ENCODE assay signal across 8 mouse cellular contexts in the genomic region with DNA sequence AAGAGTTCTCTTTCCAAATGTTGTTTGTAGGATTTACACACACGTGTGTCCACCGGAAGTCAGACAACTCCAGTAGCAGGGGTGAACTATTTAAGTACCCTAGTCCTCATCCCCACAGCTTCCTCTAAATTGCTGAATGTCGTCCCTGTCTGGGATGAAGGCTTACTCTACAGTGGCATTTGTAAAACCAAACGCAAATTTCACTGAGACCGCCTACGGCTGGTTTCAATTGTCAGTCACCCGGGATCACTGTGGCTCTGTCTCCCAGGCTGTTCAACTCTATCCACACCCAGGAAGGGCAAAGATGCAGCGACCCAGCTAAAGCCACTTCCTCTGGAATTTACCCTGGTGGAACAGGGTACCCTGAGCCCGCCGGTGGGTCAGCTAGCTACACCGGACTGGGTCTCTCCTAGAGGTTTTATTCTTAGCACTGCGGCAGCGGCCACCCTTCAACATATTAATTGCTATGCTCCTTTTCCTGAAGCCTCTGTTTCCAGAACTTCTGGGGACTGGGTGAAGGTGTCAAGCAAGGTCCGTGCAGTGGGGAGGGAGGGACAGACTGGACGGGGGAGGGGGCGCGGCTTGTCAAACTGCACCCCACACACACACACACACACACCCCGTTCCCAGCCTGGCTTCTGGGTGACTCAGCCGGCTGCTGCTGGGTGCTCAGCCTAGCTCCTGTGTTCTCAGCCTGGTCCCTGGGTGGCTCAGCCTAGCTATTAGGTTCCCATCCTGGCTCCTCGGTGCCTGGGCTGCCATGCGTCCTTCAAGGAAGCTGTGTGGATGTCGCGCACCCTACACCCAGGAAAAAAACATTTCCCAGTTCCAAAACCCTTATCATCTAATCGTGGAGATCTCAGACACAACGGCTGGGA. TPM values are rescaled to one million over a fixed set of nuclear protein-coding genes. Genes with fewer than 3 reads are reported as not detected.
DNase-seq lines count a peak whose midpoint lies in the region; ATAC-seq lines count a peak whose summit lies in the region.

No protein-coding gene starts in this region.

- no peaks in the 10 kb centered on the region for H3K9me3 ChIP-seq in heart, embryonic 12.5 days (replicated peaks)

- DNase-seq in thymus, postnatal 14 days: peak; percentile 27
- DNase-seq in thymus, postnatal 0 days (ENCODE audit: low spot score): no peak
- peak; percentile 56 to 57 for DNase-seq in cerebellum, postnatal 14 days
- DNase-seq in layer of hippocampus, postnatal 14 days (ENCODE audit: low spot score in 2 of 2): peak; percentile 39 to 43
- DNase-seq in lung, postnatal 14 days: peak; percentile 40
- peak; percentile 32 to 39 for DNase-seq in right cerebral cortex, postnatal 36 days (ENCODE audit: low spot score in 2 of 2)
- no peak for DNase-seq in adipocyte (ENCODE audit: low spot score)

- peak overlapping the region; percentile 73 for H3K9ac ChIP-seq in heart, embryonic 12.5 days

- ATAC-seq in heart, embryonic 12.5 days (ENCODE audit: insufficient number of reproducible peaks, low FRiP score): 0 out of 2 replicates have a peak, but pooled peaks have one; percentile 15

- H3K4me2 ChIP-seq in heart, embryonic 12.5 days: peak overlapping the region; percentile 97

- H3K27me3 ChIP-seq in heart, embryonic 12.5 days (replicated peaks): peaks cover 25% of the 10 kb centered on the region; the same call in 1 of the 2 replicates

- H3K4me3 ChIP-seq in heart, embryonic 12.5 days: peak overlapping the region; percentile 62

- peaks cover 11% of the 10 kb centered on the region; the same call in 1 of the 2 replicates for H3K4me1 ChIP-seq in heart, embryonic 12.5 days (replicated peaks)

- 7% methylated on average over 25 of the region's 25 CpGs for WGBS in heart, embryonic 12.5 days

- no peak overlapping the region for H3K27ac ChIP-seq in heart, embryonic 12.5 days (ENCODE audit: poor library complexity, severe bottlenecking)

- H3K36me3 ChIP-seq in heart, embryonic 12.5 days: no peaks in the 10 kb centered on the region

RNA-seq across cellular contexts. Expression of a gene that starts 1.3 kb away (rescaled TPM):
- 165 and 168 TPM in 2 replicates for polyA plus RNA-seq in thymus, postnatal 0 days (2015; fragmentation: Nextera tagmentation; extraction: Ambion mirVana)
- polyA plus RNA-seq in heart, embryonic 12.5 days (2016; fragmentation: Nextera tagmentation; extraction: Ambion mirVana): 337 and 368 TPM in 2 replicates
- 100 to 1,000 TPM; 129 to 140 TPM for total RNA-seq in layer of hippocampus, postnatal 14 days (2021)

Comparison
In these comparisons a context has a peak if more than half of its experiments do, and no peak if none do; other contexts are left out.
1. DNase-seq: peak in thymus, postnatal 14 days (single experiment), cerebellum, postnatal 14 days (2 of 2), layer of hippocampus, postnatal 14 days (2 of 2), lung, postnatal 14 days (single experiment) and right cerebral cortex, postnatal 36 days (2 of 2); none in thymus, postnatal 0 days (single experiment) and adipocyte (single experiment).